Mouse (Mus musculus) kidney, adult 2 months (tissue): ENCODE data around the gene Olfr692. TPM values are rescaled to one million over a fixed set of nuclear protein-coding genes. Genes with fewer than 3 reads are reported as not detected.
"Not testable (repeated sequence)": the region's sequence is repeated elsewhere in the genome, so short reads cannot be mapped to it uniquely, and the experiment has no call there.

Experiments
- DNase-seq: peaks from one replicate; pipeline ENCODE4 v3.0.0; 2021
- H3K27ac ChIP-seq: fragments of 200-500 bp; 2 replicates; pipeline ENCODE4 v1.5.1; 2012; ENCODE audit warnings: low read depth, low read length, control low read depth, inconsistent platforms; ENCODE audit not compliant: insufficient read depth
- H3K27me3 ChIP-seq: fragments of 200-500 bp; replicated peaks from 2 replicates; pipeline ENCODE4 v1.6.1; 2012; ENCODE audit warnings: mild to moderate bottlenecking, moderate library complexity, low read length, inconsistent platforms; ENCODE audit not compliant: control insufficient read depth, insufficient read depth
- H3K36me3 ChIP-seq: fragments of 200-500 bp; 2 replicates; pipeline ENCODE4 v1.6.1; 2012; ENCODE audit warnings: mild to moderate bottlenecking, moderate library complexity, low read length, inconsistent platforms; ENCODE audit not compliant: control insufficient read depth, insufficient read depth
- H3K4me1 ChIP-seq: fragments of 200-500 bp; 2 replicates; pipeline ENCODE4 v1.6.1; 2011; ENCODE audit warnings: low read length; ENCODE audit not compliant: control insufficient read depth, insufficient read depth
- H3K4me3 ChIP-seq: fragments of 200-500 bp; 2 replicates; pipeline ENCODE4 v1.5.1; 2011; ENCODE audit warnings: mild to moderate bottlenecking, low read depth, low read length, control low read depth; ENCODE audit not compliant: insufficient read depth
- CTCF ChIP-seq: fragments of 200-500 bp; conservative IDR thresholded peaks from 2 replicates; pipeline ENCODE4 v1.5.1; 2011; ENCODE audit warnings: low read depth, mild to moderate bottlenecking, control low read depth, low read length, moderate library complexity, mixed read lengths; ENCODE audit not compliant: insufficient read depth, insufficient read length
- POLR2A ChIP-seq: fragments of 200-500 bp; IDR thresholded peaks from one replicate; pipeline ENCODE4 v1.6.1; 2011; ENCODE audit warnings: low read depth, low read length, control low read depth
- WGBS: fragments of 180-500 bp; shearing (Covaris S2); methylation state at CpG from one replicate; pipeline ENCODE4 v1.1.7; 2018; 5-methylcytosine and 5-hydroxymethylcytosine counted together
- polyA plus RNA-seq: library from polyadenylated mRNA; depleted of rRNA; stranded (reverse); fragments of >200 nt; gene quantifications from 2 replicates; pipeline ENCODE4 v1.2.3, GENCODE M21; 2012; rRNA removed

Gene Olfr692
- polyA plus RNA-seq, 1 experiment, result not detected

GRCm38 (mm10) chr7:105404268-105404667, 36.2 kb downstream of the Olfr692 start, which contains the start of gene Cnga4:
Gene Cnga4, plus strand, starts transcription at chr7:105404568.
- Histone ChIP-seq H3K27me3 (no peaks in the 10 kb centered on the region), H3K27ac (no peak within 1 kb of the TSS), H3K36me3 (no peaks in the 10 kb centered on the region), H3K4me1 (no peaks in the 10 kb centered on the region), H3K4me3 (no peak within 1 kb of the TSS)
- DNase-seq, result no peak
- 71% methylated on average over 5 of the region's 5 CpGs for WGBS
- no peak for TF ChIP-seq CTCF
- TF ChIP-seq POLR2A, result no peak

GRCm38 (mm10) chr7:105406322-105406721, 38.3 kb downstream of the Olfr692 start:
- no peaks in the 10 kb centered on the region for H3K36me3 ChIP-seq
- no peak overlapping the region for H3K27ac ChIP-seq
- no peak overlapping the region for H3K4me3 ChIP-seq
- no peak for DNase-seq
- 58% methylated on average over 1 of the region's 1 CpGs for WGBS
- TF ChIP-seq POLR2A (no peak), CTCF (no peak)
- H3K4me1 ChIP-seq, result no peaks in the 10 kb centered on the region
- H3K27me3 ChIP-seq, result no peaks in the 10 kb centered on the region

- not testable (repeated sequence) for H3K4me1 ChIP-seq, H3K4me3 ChIP-seq, H3K27ac ChIP-seq, H3K36me3 ChIP-seq, H3K27me3 ChIP-seq
- DNase-seq, result peak; percentile 82
- peak; percentile 80 for TF ChIP-seq CTCF
- 55% methylated on average over 8 of the region's 8 CpGs for WGBS
Observed at GRCm38 (mm10) chr7:105411874-105412632, 44.0 kb downstream of the Olfr692 start.

- no peak for DNase-seq
- WGBS, result 61% methylated on average over 6 of the region's 6 CpGs
- Histone ChIP-seq H3K4me3 (no peak overlapping the region), H3K36me3 (no peaks in the 10 kb centered on the region), H3K27me3 (no peaks in the 10 kb centered on the region; the same call in 1 of the 2 replicates), H3K4me1 (no peaks in the 10 kb centered on the region), H3K27ac (no peak overlapping the region)
- TF ChIP-seq POLR2A (no peak), CTCF (no peak)
Observed at GRCm38 (mm10) chr7:105414385-105414784, 46.4 kb downstream of the Olfr692 start.

GRCm38 (mm10) chr7:105416529-105416928, 48.5 kb downstream of the Olfr692 start:
- no peak for DNase-seq
- Histone ChIP-seq H3K4me3 (no peak overlapping the region), H3K27ac (no peak overlapping the region), H3K4me1 (no peaks in the 10 kb centered on the region), H3K36me3 (no peaks in the 10 kb centered on the region), H3K27me3 (no peaks in the 10 kb centered on the region; the same call in 1 of the 2 replicates)
- 94% methylated on average over 7 of the region's 7 CpGs for WGBS
- TF ChIP-seq POLR2A, result no peak

GRCm38 (mm10) chr7:105418106-105418505, 50.1 kb downstream of the Olfr692 start:
- Histone ChIP-seq H3K27me3 (no peaks in the 10 kb centered on the region; the same call in 1 of the 2 replicates), H3K4me3 (no peak overlapping the region), H3K36me3 (no peaks in the 10 kb centered on the region), H3K4me1 (no peaks in the 10 kb centered on the region), H3K27ac (no peak overlapping the region)
- no peak for TF ChIP-seq POLR2A
- no peak for TF ChIP-seq CTCF
- WGBS, result 85% methylated on average over 5 of the region's 5 CpGs
- no peak for DNase-seq

Other genes with a start within 250 kb of the Olfr692 start
- not detected in 2 replicates for gene Olfr683, start 221.2 kb upstream of the Olfr692 start, polyA plus RNA-seq
- gene Olfr684, start 204.6 kb upstream of the Olfr692 start, polyA plus RNA-seq, result not detected in 2 replicates
- not detected in 2 replicates for gene Olfr685, start 182.2 kb upstream of the Olfr692 start, polyA plus RNA-seq
- gene Olfr686, start 160.7 kb upstream of the Olfr692 start, polyA plus RNA-seq, result not detected in 2 replicates
- not detected in 2 replicates for gene Olfr688, start 80.1 kb upstream of the Olfr692 start, polyA plus RNA-seq
- gene Olfr689, start 57.1 kb upstream of the Olfr692 start, polyA plus RNA-seq, result not detected in 2 replicates
- gene Olfr690, start 34.1 kb upstream of the Olfr692 start, polyA plus RNA-seq, result 0.16 TPM in 1 of 2 replicates, not detected in the other
- not detected in 2 replicates for gene Olfr691, start 26.0 kb upstream of the Olfr692 start, polyA plus RNA-seq
- gene Gm5901, start 6.8 kb downstream of the Olfr692 start, polyA plus RNA-seq, result not detected in 2 replicates
- gene Fam160a2, start 31.8 kb downstream of the Olfr692 start, polyA plus RNA-seq, result 39.6 and 50.2 TPM in 2 replicates
- 0.16 and 0.18 TPM in 2 replicates for gene Cnga4, start 36.3 kb downstream of the Olfr692 start, polyA plus RNA-seq
- gene Cckbr, start 57.5 kb downstream of the Olfr692 start, polyA plus RNA-seq, result 0.14 and 0.22 TPM in 2 replicates
- 21.4 and 27.9 TPM in 2 replicates for gene Cavin3, start 114.1 kb downstream of the Olfr692 start, polyA plus RNA-seq
- 109 and 144 TPM in 2 replicates for gene Smpd1, start 186.1 kb downstream of the Olfr692 start, polyA plus RNA-seq
- 35.4 and 46.2 TPM in 2 replicates for gene Apbb1, start 213.4 kb downstream of the Olfr692 start, polyA plus RNA-seq
- 0.34 and 0.61 TPM in 2 replicates for gene Hpx, start 231.9 kb downstream of the Olfr692 start, polyA plus RNA-seq